Mouse (Mus musculus) heart, postnatal 10 days (tissue): ENCODE results near the gene Speer4e. TPM values are rescaled to one million over a fixed set of nuclear protein-coding genes. Genes with fewer than 3 reads are reported as not detected.
"Not testable (repeated sequence)": the region's sequence is repeated elsewhere in the genome, so short reads cannot be mapped to it uniquely, and the experiment has no call there.

Source experiments
- DNase-seq, 2 experiments: peaks; one replicate each; pipeline ENCODE4 v3.0.0; 2021
- intact Hi-C: fragments of 180-260 bp; cut with DNase I; formaldehyde crosslinking; loops from one replicate; pipeline ENCODE4 v1.15.1; 2025
- total RNA-seq, 2 experiments: library from RNA; stranded (reverse); gene quantifications; 2 replicates each; pipeline ENCODE4 v1.2.3; 2021

Gene Speer4e
- total RNA-seq, 2 experiments from 2014 or later = not detected

- intact Hi-C loops = not testable (repeated sequence)
- DNase-seq = peak; percentile 11 to 20
Measured at GRCm38 (mm10) chr5:14885291-14885690, 52.9 kb downstream of the Speer4e start.

Other genes starting within 250 kb of the Speer4e start
- gene Gm9758, start 23.5 kb downstream of the Speer4e start, total RNA-seq = not detected
- not detected for gene Gm10354, start 40.5 kb upstream of the Speer4e start, total RNA-seq
- gene Gm17019, start 94.6 kb upstream of the Speer4e start, total RNA-seq = not detected